Mouse (Mus musculus) erythroblast, embryonic 14.5 days (primary cell): ENCODE results near the gene Ddt. TPM values are rescaled to one million over a fixed set of nuclear protein-coding genes. Genes with fewer than 3 reads are reported as not detected.

Experiments
- H3K27me3 ChIP-seq: 2 replicates; pipeline ENCODE4 v1.6.1; 2012; ENCODE audit warnings: inconsistent platforms; ENCODE audit not compliant: control insufficient read depth
- H3K36me3 ChIP-seq: 2 replicates; pipeline ENCODE4 v1.6.1; 2012; ENCODE audit warnings: mild to moderate bottlenecking, inconsistent platforms; ENCODE audit not compliant: control insufficient read depth
- H3K4me1 ChIP-seq: 2 replicates; pipeline ENCODE4 v1.6.1; 2012; ENCODE audit warnings: inconsistent platforms; ENCODE audit not compliant: control insufficient read depth
- H3K4me3 ChIP-seq: replicated peaks from 2 replicates; pipeline ENCODE3; 2012; ENCODE audit warnings: moderate library complexity, mild to moderate bottlenecking, inconsistent platforms
- H3K9me3 ChIP-seq: 2 replicates; pipeline ENCODE4 v1.6.1; 2012; ENCODE audit warnings: low read length, inconsistent platforms, mixed read lengths; ENCODE audit not compliant: control insufficient read depth
- GATA1 ChIP-seq: IDR thresholded peaks from 2 replicates; pipeline ENCODE4 v1.6.1; 2012; ENCODE audit warnings: low read length, inconsistent platforms, mixed read lengths
- TAL1 ChIP-seq: IDR thresholded peaks from 3 replicates; pipeline ENCODE4 v1.6.1; 2012; ENCODE audit warnings: low read length, inconsistent platforms, mixed read lengths
- polyA plus RNA-seq: library from polyadenylated mRNA; stranded (reverse); fragments of >175 nt; gene quantifications from 2 replicates; pipeline ENCODE4 v1.2.3, GENCODE M21; 2012

Ddt gene
- polyA plus RNA-seq, 1 experiment, result 3.0 TPM

DNA sequence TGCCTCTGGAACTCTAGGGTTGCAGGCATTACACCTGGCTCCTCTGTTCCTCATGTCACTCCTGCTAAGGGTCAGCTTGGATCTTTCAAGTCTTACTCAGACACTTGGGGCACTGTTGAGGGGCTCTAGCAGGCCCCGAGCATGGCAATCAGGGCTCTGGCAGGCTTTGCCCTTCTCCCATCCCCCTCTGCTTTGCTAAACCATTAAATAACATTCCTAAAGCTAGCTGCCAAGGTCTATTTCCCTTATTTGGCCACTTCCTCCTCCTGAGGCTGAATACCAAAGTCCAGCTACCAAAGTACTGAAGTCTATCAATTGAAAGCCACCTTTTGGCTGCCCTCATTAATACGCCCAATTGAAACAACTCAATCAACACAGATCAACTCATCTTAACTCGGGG lies 21.7 kb upstream of the Ddt start:
- H3K36me3 ChIP-seq, result no peaks in the 10 kb centered on the region
- TF ChIP-seq TAL1 (no peak), GATA1 (no peak)
- no peaks in the 10 kb centered on the region for H3K9me3 ChIP-seq
- peaks cover 27% of the 10 kb centered on the region for H3K27me3 ChIP-seq
- peaks cover 23% of the 10 kb centered on the region for H3K4me1 ChIP-seq
- no peak overlapping the region for H3K4me3 ChIP-seq

DNA sequence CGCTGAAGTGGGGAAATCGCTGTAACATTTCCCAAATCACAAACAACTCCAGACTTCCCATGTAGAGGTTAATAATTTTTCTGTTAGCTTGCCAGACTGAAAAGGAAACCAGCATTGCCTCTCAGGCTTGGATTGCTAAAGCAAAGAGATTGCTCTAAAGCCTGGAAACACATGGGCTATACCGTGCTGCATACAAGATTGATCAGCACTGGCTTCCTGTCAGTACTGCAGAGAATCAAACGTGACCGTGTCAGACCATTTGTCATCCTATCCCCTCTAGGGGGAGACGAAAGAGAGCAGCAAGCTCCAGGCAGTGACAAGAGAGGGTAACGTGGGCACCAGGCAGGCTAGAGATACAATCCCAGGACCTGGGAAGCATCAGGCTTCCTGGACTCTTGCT lies 17.6 kb upstream of the Ddt start:
- Histone ChIP-seq H3K36me3 (no peaks in the 10 kb centered on the region), H3K4me3 (no peak overlapping the region), H3K4me1 (no peaks in the 10 kb centered on the region), H3K27me3 (peaks cover 9% of the 10 kb centered on the region), H3K9me3 (no peaks in the 10 kb centered on the region)
- TF ChIP-seq GATA1, result no peak
- TF ChIP-seq TAL1, result no peak

DNA sequence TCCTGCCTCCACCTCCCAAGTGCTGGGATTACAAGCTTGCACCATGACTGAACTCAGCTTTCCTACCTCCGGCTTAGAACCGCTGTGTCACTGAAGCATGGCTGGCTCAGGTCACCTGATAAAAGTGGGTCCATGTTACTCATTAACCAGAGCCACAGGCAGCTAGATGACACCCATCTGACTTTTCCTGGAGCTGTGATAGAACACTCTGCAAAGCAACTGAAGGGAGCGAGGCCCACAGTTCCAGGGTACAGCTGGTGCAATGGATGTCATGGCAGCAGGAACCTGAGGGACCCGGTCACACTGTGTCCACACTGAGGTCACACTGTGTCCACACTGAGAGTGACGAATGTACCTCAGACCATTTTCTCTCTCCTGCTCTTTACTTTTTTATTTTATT lies 16.6 kb upstream of the Ddt start:
- Histone ChIP-seq H3K9me3 (no peaks in the 10 kb centered on the region), H3K4me1 (no peaks in the 10 kb centered on the region)
- TF ChIP-seq GATA1 (no peak), TAL1 (no peak)

DNA sequence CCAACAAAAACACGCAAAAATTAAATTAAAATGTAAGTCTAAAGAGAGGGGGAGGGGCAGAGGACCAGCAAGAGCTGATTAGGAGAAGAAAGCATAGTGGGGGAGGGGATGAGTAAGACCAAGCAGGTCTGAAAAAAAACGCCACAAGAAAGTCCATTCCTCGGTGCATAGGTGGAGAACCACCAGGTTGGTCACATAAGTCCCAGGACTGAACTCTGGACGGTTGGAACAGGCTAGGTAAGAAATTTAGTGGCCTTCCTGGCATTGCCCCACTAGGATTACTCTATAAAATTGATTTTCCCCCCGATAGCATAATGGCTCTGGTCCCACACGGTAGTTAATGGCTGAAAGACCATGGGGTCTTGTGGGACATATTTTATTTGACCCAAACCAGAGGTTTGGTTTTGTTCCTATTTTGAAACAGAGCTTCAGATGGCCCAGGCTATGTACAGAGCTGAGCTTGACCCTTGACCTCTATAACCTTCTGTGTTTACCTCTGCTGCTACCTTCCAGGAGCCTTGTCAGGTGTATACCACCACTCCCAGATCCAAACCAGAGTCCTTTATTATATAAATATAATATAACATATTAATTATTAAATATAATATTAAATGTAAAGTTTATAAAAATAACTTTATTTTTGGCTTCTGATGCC lies 16.0 kb upstream of the Ddt start:
- peaks cover 9% of the 10 kb centered on the region for H3K27me3 ChIP-seq
- H3K4me3 ChIP-seq, result no peak overlapping the region
- TF ChIP-seq GATA1 (no peak), TAL1 (no peak)
- H3K4me1 ChIP-seq, result no peaks in the 10 kb centered on the region
- no peaks in the 10 kb centered on the region for H3K9me3 ChIP-seq
- H3K36me3 ChIP-seq, result no peaks in the 10 kb centered on the region

More for the DNA sequence above, 16.6 kb upstream of the Ddt start:
- Histone ChIP-seq H3K4me3 (no peak overlapping the region), H3K27me3 (peaks cover 9% of the 10 kb centered on the region), H3K36me3 (no peaks in the 10 kb centered on the region)

DNA sequence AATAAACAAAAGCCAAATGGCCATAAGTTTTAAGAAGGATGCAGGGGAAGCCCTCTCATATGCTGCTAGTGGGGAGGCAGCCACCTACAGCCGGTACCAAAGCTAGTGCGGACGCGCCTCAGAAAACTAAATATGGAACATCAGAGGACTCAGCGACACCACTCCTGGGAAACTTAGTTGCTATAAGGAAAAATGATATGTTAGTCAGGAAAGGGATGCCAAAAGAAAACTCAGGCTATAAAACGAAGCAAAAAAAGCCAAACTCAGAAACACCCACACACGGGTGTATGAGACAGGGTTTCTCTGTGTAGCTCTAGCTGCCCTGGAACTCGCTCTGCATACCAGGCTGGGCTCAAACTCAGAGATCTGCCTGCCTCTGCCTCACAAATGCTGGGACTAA lies 15.1 kb upstream of the Ddt start:
- TF ChIP-seq GATA1, result no peak
- no peak overlapping the region for H3K4me3 ChIP-seq

DNA sequence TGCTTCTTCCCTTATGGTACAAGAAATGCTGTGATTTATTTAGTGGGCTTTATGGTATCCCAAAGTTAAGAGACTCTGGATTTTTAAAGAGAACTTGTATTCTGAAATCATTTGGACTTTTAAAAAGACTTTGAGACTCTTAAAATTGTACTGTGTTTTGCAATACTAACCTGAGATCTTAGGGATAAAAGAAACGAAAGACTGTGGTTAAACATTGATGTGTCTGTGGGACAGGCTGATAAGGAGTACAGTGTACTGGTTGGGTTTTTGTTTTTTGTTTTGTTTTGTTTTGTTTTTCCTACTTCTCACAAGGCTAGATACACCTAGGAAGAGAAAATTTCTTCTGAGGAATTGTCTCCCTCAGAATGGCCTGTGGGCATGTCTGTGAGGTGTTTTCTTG lies 12.2 kb upstream of the Ddt start:
- Histone ChIP-seq H3K36me3 (no peaks in the 10 kb centered on the region), H3K27me3 (peaks cover 40% of the 10 kb centered on the region), H3K4me3 (no peak overlapping the region), H3K4me1 (peaks cover 2% of the 10 kb centered on the region), H3K9me3 (no peaks in the 10 kb centered on the region)
- TF ChIP-seq TAL1, result no peak
- no peak for TF ChIP-seq GATA1

More for the DNA sequence above, 15.1 kb upstream of the Ddt start:
- peaks cover 18% of the 10 kb centered on the region for H3K27me3 ChIP-seq
- H3K9me3 ChIP-seq, result no peaks in the 10 kb centered on the region
- no peaks in the 10 kb centered on the region for H3K4me1 ChIP-seq
- H3K36me3 ChIP-seq, result no peaks in the 10 kb centered on the region

DNA sequence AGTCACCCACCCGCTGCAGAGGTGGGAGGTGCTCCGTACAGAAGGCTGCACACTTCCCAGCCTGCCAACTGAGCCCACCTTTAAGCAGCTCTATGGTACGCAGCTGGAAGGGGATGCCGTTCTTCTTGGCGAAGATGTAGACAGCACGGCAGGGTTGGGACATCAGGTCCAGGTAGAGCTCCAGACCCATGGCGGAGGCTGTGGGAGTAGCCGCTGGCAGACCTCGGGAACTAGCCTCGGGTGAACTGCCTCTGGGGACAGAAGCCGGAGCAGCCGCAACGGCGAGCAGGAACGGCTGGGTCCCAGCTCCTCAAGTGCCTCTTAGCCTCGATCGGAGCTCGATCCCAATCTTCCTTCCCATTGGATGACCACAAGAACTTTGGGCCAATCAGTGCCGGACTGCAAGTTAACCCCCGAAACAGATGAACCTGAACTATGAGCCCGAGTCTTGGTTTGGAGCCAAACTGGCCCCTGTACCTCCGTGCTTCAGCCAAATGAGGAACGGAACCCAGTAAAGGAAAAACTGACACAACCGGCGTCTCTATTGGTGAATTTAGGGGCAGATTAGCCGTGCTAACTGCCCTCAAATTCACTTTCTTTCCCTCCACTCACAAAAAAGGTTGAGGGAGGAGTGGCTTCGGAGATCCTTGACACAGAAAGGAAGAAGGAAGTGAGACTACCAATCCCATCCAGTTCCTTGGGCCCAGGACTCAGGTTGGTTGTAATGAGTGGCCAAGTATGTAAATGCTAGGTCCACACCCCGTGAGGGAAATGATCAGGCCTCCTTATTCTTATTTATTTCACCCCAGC lies 7.8 kb upstream of the Ddt start, which contains the start of the genes Gm20441 and Gstt3:
TSS of gene Gm20441 (minus strand) at position 186 of the 810 bp plus-strand sequence.
TSS of gene Gstt3 (minus strand) at position 646 of the 810 bp plus-strand sequence.
- H3K4me3 ChIP-seq, result peak within 1 kb of the TSS; percentile 38
- peaks cover 2% of the 10 kb centered on the region for H3K4me1 ChIP-seq
- no peak for TF ChIP-seq TAL1
- TF ChIP-seq GATA1, result no peak
- H3K36me3 ChIP-seq, result no peaks in the 10 kb centered on the region
- H3K9me3 ChIP-seq, result no peaks in the 10 kb centered on the region
- peaks cover 74% of the 10 kb centered on the region for H3K27me3 ChIP-seq

DNA sequence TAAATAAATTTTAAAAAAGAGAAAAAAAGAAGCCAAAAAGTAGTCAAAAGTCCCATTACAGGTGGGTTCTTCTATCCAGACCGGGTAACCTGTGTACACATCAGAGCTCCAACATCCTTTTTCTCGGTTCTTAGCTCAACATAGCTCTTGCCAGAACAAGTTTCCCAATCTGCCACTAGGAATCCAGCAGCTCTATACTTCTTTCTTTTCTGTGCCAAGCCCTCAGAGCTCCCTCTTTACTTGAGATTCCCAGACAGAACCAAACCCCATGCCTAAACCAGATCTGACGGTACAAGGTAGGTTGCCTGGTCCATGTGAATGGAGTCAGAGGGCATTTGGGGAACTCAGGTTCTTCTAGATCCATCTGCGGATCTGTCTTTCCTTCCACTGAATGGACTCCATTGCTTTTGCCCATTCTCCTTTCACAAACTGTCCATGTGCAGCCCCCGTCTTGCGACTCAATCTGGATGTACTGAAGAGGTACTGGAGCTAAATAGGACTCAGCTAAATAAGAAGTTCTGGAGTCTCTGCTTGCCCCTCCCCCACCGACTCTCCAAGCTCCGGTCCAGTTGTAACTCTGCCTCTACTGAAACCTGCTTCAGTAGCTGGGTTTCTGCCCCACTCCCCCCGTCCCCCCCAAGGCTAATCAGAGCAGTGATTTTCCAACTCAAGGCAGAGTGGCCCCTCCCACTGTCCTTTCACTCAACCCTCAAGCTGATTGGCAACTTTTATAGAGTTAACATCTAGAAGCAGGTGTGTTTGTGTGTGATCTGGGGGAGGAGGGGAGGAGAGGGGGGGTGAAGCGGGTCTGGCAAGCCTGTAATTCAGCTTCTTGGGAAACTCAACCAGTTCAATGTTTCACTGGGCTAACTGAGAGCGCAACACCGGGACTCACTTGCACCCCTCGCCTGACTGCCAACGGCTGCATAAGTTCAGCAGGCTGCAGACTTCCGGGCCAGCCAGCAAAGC lies 6.3 kb upstream of the Ddt start:
- Histone ChIP-seq H3K27me3 (peaks cover 75% of the 10 kb centered on the region), H3K4me3 (no peak overlapping the region), H3K4me1 (peaks cover 2% of the 10 kb centered on the region), H3K36me3 (no peaks in the 10 kb centered on the region), H3K9me3 (no peaks in the 10 kb centered on the region)
- no peak for TF ChIP-seq GATA1

DNA sequence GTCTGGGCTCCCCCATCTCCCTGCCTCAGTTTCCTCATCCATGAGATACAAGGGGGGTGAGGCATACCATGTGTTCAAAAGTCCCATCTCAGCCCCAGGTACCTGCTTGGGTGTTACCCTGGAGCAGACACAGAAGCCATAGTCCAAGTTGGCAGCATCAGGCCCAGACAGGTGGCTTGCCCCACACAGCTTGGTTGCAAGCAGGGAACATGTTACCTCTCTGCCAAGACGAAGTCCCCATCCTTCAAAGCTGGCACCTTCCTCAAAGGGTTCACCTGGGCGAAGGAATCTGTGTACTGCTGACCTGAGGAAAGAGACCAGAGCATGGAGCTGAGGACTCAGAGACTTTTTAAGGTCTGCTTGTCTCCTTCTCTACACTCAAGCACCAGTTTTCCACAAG lies 4.7 kb upstream of the Ddt start:
- Histone ChIP-seq H3K4me1 (peaks cover 13% of the 10 kb centered on the region), H3K27me3 (peaks cover 62% of the 10 kb centered on the region), H3K4me3 (no peak overlapping the region), H3K9me3 (no peaks in the 10 kb centered on the region), H3K36me3 (no peaks in the 10 kb centered on the region)
- TF ChIP-seq TAL1 (no peak), GATA1 (no peak)
